Mouse (Mus musculus) cerebellum, postnatal 10 days (tissue): ENCODE measurements at regions not wholly inside any gene's neighbourhood (a gene's known extent, or its start where the extent isn't known, plus 50 kb on each side); places are given as distances from the start of the nearest gene placed in this dataset.
A peak's percentile ranks its signal among the peaks of the same experiment; 100 is the strongest.

Source experiments
- DNase-seq, 2 experiments: peaks; one replicate each; pipeline ENCODE4 v3.0.0; 2021; ENCODE audit warnings: mixed read lengths in 2 of 2

GRCm38 (mm10) chr1:147996591-147996990, 1502.0 kb downstream of the Brinp3 start:
- DNase-seq = peak; percentile 37 to 51

- no peak for DNase-seq
Observed at GRCm38 (mm10) chr1:148033851-148034250, 1539.3 kb downstream of the Brinp3 start.

- no peak for DNase-seq
Observed at GRCm38 (mm10) chr1:148051876-148052275, 1557.3 kb downstream of the Brinp3 start.
